Mouse (Mus musculus): ENCODE data around the gene Fam122a. TPM values are rescaled to one million over a fixed set of nuclear protein-coding genes. Genes with fewer than 3 reads are reported as not detected.

Gene Fam122a
- total and polyA plus RNA-seq, 2 experiments from 2014 or later, result 19.7 to 61.4 TPM

DNA sequence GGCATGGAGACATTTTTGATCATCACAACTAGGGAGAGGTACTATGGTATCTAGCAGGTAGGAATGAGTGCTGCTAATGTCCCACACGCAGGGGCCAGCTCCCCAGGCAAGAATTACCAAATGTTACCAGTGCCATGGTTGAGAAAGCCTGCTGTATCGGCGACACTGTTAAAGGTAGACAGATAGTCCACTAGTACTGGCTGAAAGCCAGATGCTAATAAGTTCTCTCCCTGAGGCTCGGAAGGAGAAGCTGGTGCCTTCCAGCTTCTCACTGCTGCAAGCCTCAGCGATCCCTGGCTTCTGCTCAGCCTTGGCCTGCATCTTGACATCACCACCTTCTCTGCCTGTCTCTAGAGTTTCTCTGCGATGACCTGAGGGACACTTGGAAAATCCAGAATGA is 32.2 kb upstream of the Fam122a start:
- no peak overlapping the region for H3K9ac ChIP-seq (replicated peaks; ENCODE audit: low read length, poor library complexity, severe bottlenecking)
- H3K27ac ChIP-seq (ENCODE audit: low read depth, low read length), result no peak overlapping the region
- H3K4me1 ChIP-seq (ENCODE audit: insufficient read depth, low read length), result no peaks in the 10 kb centered on the region
- DNase-seq (ENCODE audit: low spot score), result no peak
- ATAC-seq (ENCODE audit: low FRiP score), result no peak
- no peak for TF ChIP-seq CTCF (IDR thresholded peaks at IDR 0.05)
- H3K4me2 ChIP-seq (ENCODE audit: low read depth, low read length, poor library complexity, severe bottlenecking), result no peak overlapping the region
- no peaks in the 10 kb centered on the region for H3K27me3 ChIP-seq (ENCODE audit: insufficient read depth, low read length)
- H3K36me3 ChIP-seq (ENCODE audit: insufficient read depth, low read length), result no peaks in the 10 kb centered on the region
- H3K4me3 ChIP-seq (ENCODE audit: low read depth, low read length), result no peak overlapping the region
- WGBS, result 87% methylated on average over 6 of the region's 6 CpGs
- H3K9me3 ChIP-seq (ENCODE audit: low read length), result no peaks in the 10 kb centered on the region

DNA sequence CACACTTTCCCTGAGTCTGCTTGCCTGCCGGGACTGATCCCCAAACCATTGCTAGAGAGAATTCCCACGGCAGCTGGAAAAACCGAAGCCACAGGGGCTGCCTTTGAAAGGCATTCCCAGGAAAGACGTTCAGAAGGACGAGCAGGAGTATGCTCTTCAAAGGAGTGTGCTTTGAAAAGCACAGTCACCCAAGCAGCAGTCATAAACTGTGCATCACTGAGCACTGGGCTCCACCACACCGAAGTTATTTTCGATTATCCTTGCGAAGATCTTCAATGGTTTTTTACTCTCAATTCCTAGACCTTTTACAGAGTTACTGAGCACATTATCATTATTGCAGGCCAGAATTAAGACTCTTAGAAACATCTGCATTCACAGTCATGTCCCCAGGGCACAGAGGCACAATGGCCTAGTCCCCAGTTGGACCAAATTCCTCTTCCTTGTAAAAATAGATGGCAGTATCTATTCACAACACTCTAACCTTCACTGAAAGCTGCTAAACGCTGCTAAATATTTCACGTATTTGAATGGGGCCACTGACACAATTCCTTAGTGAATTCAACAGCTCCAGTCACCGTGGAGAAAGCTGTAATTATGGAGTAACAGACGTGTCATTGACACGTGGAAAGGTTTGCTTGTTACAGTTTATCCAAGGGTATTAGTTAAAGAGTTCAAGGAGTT is 31.1 kb upstream of the Fam122a start:
- no peak for TF ChIP-seq CTCF (IDR thresholded peaks at IDR 0.05)
- WGBS, result 18% methylated on average over 13 of the region's 13 CpGs

DNA sequence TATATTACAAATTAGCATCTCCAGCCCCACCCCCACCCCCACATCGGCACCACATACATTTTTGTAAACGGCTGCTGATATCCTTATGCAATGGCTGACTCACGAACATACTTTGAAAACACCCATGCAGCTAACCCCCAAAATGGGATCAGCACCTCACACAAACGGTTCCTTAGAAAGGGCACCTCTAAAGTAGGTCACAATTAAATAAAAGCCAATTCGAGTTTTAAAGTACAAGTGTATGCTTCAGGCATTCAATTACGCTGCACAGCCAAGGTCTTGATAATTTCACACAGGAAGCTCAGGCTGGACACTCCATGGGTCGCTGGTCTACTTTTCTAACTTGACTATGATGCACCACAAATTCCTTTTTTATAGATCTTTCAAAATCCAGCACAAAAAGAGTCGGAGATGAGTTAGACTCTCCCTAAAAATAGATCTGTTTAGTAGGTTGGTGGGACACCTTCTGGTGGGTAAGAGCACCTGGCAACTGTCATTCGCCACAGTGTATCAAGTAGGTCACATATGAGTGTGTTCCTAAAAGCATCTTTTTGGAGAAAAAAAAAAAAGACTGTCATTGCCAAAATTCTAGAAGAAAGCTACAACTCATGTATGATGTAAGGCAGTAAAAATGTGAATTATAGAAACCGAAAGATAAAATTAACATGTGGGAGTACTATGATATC is 25.7 kb upstream of the Fam122a start:
- ATAC-seq (ENCODE audit: low FRiP score) (no peak), DNase-seq (ENCODE audit: low spot score) (no peak)
- H3K4me3 ChIP-seq (ENCODE audit: low read depth, low read length), result no peak overlapping the region
- no peaks in the 10 kb centered on the region for H3K27me3 ChIP-seq (ENCODE audit: insufficient read depth, low read length)
- no peaks in the 10 kb centered on the region for H3K4me1 ChIP-seq (ENCODE audit: insufficient read depth, low read length)
- H3K36me3 ChIP-seq (ENCODE audit: insufficient read depth, low read length), result no peaks in the 10 kb centered on the region
- no peak overlapping the region for H3K9ac ChIP-seq (replicated peaks; ENCODE audit: low read length, poor library complexity, severe bottlenecking)
- WGBS, result 82% methylated on average over 10 of the region's 10 CpGs
- no peak overlapping the region for H3K27ac ChIP-seq (ENCODE audit: low read depth, low read length)
- TF ChIP-seq CTCF (IDR thresholded peaks at IDR 0.05), result no peak
- no peak overlapping the region for H3K4me2 ChIP-seq (ENCODE audit: low read depth, low read length, poor library complexity, severe bottlenecking)
- no peaks in the 10 kb centered on the region for H3K9me3 ChIP-seq (ENCODE audit: low read length)

More for the DNA sequence above, 31.1 kb upstream of the Fam122a start:
- Histone ChIP-seq H3K4me1 (ENCODE audit: insufficient read depth, low read length) (no peaks in the 10 kb centered on the region), H3K9me3 (ENCODE audit: low read length) (no peaks in the 10 kb centered on the region), H3K27me3 (ENCODE audit: insufficient read depth, low read length) (no peaks in the 10 kb centered on the region), H3K9ac (replicated peaks; ENCODE audit: low read length, poor library complexity, severe bottlenecking) (no peak overlapping the region), H3K4me2 (ENCODE audit: low read depth, low read length, poor library complexity, severe bottlenecking) (no peak overlapping the region), H3K4me3 (ENCODE audit: low read depth, low read length) (no peak overlapping the region), H3K36me3 (ENCODE audit: insufficient read depth, low read length) (no peaks in the 10 kb centered on the region), H3K27ac (ENCODE audit: low read depth, low read length) (no peak overlapping the region)
- DNase-seq (ENCODE audit: low spot score) (no peak), ATAC-seq (ENCODE audit: low FRiP score) (no peak)

DNA sequence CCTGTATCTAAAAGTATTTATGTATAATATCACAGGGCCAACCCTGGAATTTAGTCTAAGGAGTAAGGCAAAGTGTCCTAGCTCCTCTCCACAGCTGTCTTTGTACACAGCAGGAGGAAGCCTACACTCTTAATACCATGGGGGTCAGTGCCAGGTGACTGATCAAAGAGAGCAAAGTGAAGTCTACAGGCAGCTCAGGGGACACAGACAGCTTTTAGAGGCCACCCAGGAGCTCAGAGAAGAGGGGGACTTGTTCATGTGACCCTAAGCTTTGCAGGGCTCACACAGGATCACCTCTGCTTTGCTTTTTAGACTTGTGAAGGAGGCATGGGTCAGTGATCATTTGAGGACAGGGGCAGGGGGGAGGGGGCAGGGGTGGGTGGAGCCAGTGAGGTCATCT is 24.4 kb upstream of the Fam122a start:
- H3K4me1 ChIP-seq (ENCODE audit: insufficient read depth, low read length), result no peaks in the 10 kb centered on the region
- ATAC-seq (ENCODE audit: low FRiP score) (no peak), DNase-seq (ENCODE audit: low spot score) (no peak)
- H3K27me3 ChIP-seq (ENCODE audit: insufficient read depth, low read length), result no peaks in the 10 kb centered on the region
- no peak overlapping the region for H3K27ac ChIP-seq (ENCODE audit: low read depth, low read length)
- no peak for TF ChIP-seq CTCF (IDR thresholded peaks at IDR 0.05)
- H3K4me3 ChIP-seq (ENCODE audit: low read depth, low read length), result no peak overlapping the region
- H3K4me2 ChIP-seq (ENCODE audit: low read depth, low read length, poor library complexity, severe bottlenecking), result no peak overlapping the region
- no peaks in the 10 kb centered on the region for H3K36me3 ChIP-seq (ENCODE audit: insufficient read depth, low read length)
- H3K9ac ChIP-seq (replicated peaks; ENCODE audit: low read length, poor library complexity, severe bottlenecking), result no peak overlapping the region
- no peaks in the 10 kb centered on the region for H3K9me3 ChIP-seq (ENCODE audit: low read length)

DNA sequence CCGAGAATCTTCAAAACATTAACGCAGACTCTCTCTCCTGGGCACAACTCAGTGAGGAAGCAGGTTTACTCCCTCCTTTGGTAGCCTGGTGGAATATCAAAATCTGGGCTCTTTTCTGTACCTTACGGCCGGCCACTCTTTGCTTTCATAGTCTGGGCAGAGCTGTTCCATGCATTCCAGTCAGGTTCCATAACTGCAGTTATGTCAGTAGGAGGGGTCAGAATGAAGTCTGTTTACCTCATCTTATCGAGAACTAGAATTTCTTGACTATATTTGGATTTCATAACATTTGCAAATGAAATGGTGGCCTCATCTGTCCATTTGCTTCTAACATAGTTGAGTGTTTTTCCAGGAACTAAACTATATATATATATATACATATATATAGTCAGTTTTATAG is 23.3 kb upstream of the Fam122a start:
- H3K4me2 ChIP-seq (ENCODE audit: low read depth, low read length, poor library complexity, severe bottlenecking), result no peak overlapping the region
- no peaks in the 10 kb centered on the region for H3K27me3 ChIP-seq (ENCODE audit: insufficient read depth, low read length)
- no peaks in the 10 kb centered on the region for H3K4me1 ChIP-seq (ENCODE audit: insufficient read depth, low read length)
- H3K9me3 ChIP-seq (ENCODE audit: low read length), result no peaks in the 10 kb centered on the region
- no peak overlapping the region for H3K9ac ChIP-seq (replicated peaks; ENCODE audit: low read length, poor library complexity, severe bottlenecking)
- no peak overlapping the region for H3K27ac ChIP-seq (ENCODE audit: low read depth, low read length)
- no peak for TF ChIP-seq CTCF (IDR thresholded peaks at IDR 0.05)
- DNase-seq (ENCODE audit: low spot score) (no peak), ATAC-seq (ENCODE audit: low FRiP score) (no peak)
- H3K36me3 ChIP-seq (ENCODE audit: insufficient read depth, low read length), result no peaks in the 10 kb centered on the region
- 84% methylated on average over 5 of the region's 5 CpGs for WGBS
- no peak overlapping the region for H3K4me3 ChIP-seq (ENCODE audit: low read depth, low read length)

DNA sequence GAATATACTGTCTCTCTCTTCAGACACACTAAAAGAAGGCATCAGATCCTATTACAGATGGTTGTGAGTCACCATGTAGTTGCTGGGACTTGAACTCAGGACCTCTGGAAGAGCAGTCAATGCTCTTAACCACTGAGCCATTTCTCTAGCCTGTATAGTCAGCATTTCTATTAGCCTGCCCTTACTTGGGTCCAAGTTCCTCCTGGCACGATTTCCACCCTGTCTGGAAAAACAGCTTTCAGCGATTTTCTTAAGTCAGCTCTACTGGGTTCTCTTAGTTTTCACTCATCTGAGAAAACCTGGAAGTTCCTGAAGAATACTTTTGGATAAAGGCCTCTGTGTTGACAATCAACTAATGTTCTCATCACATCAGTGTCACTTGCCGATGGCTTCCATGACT is 22.1 kb upstream of the Fam122a start:
- H3K36me3 ChIP-seq (ENCODE audit: insufficient read depth, low read length), result no peaks in the 10 kb centered on the region
- DNase-seq (ENCODE audit: low spot score), result no peak
- no peaks in the 10 kb centered on the region for H3K9me3 ChIP-seq (ENCODE audit: low read length)
- no peaks in the 10 kb centered on the region for H3K27me3 ChIP-seq (ENCODE audit: insufficient read depth, low read length)
- H3K4me1 ChIP-seq (ENCODE audit: insufficient read depth, low read length), result no peaks in the 10 kb centered on the region
- H3K27ac ChIP-seq (ENCODE audit: low read depth, low read length), result no peak overlapping the region
- H3K4me2 ChIP-seq (ENCODE audit: low read depth, low read length, poor library complexity, severe bottlenecking), result no peak overlapping the region
- H3K4me3 ChIP-seq (ENCODE audit: low read depth, low read length), result no peak overlapping the region
- WGBS, result 73% methylated on average over 3 of the region's 3 CpGs
- no peak overlapping the region for H3K9ac ChIP-seq (replicated peaks; ENCODE audit: low read length, poor library complexity, severe bottlenecking)
- no peak for ATAC-seq (ENCODE audit: low FRiP score)
- no peak for TF ChIP-seq CTCF (IDR thresholded peaks at IDR 0.05)

All from midbrain, postnatal 0 days (tissue).